Mouse (Mus musculus) left cerebral cortex, adult 2 months (tissue): ENCODE data around the gene Pgm1. TPM values are rescaled to one million over a fixed set of nuclear protein-coding genes. Genes with fewer than 3 reads are reported as not detected.

Experiments
- DNase-seq, 2 experiments: peaks; one replicate each; pipeline ENCODE4 v3.0.0; 2021 to 2022; ENCODE audit warnings: low spot score in 2 of 2, mixed read lengths in 1 of 2; ENCODE audit errors: extremely low spot score in 1 of 2
- H3K27ac ChIP-seq: fragments of 200-600 bp; 2 replicates; pipeline ENCODE4 v1.8.1; 2022
- H3K4me3 ChIP-seq: fragments of 200-600 bp; 2 replicates; pipeline ENCODE4 v1.8.1; 2022
- CTCF ChIP-seq: fragments of 200-600 bp; IDR thresholded peaks from 2 replicates; pipeline ENCODE4 v1.8.1; 2022; ENCODE audit warnings: antibody characterized with exemption, mild to moderate bottlenecking, moderate library complexity
- intact Hi-C: fragments of 180-260 bp; cut with DNase I; formaldehyde crosslinking; loops from one replicate; pipeline ENCODE4 v1.15.1; 2025
- total RNA-seq, 2 experiments: library from RNA; stranded (reverse); gene quantifications; 2 replicates each; pipeline ENCODE4 v1.2.3; 2021

Pgm1 gene
- total RNA-seq, 2 experiments from 2014 or later, result 50.6 to 52.2 TPM

- H3K27ac ChIP-seq, result no peak overlapping the region
- intact Hi-C loops, result loop anchor here (1.0 kb wide), 2 partner anchors 379 to 510 kb away; no protein-coding TSS in a partner anchor
- peak; percentile 64 to 78 for DNase-seq
- peak; percentile 92 for TF ChIP-seq CTCF
- no peak overlapping the region for H3K4me3 ChIP-seq
These were observed 99.4 kb downstream of the Pgm1 start for GRCm38 (mm10) chr4:100028641-100029040.

GRCm38 (mm10) chr4:100031270-100031669 lies 102.1 kb downstream of the Pgm1 start:
- Histone ChIP-seq H3K4me3 (no peak overlapping the region), H3K27ac (no peak overlapping the region)
- no peak for TF ChIP-seq CTCF
- DNase-seq, result peak in 1 of 2 experiments; percentile 5
- intact Hi-C loops, result no loop called here

GRCm38 (mm10) chr4:100032608-100033007 lies 103.4 kb downstream of the Pgm1 start:
- intact Hi-C loops, result no loop called here
- Histone ChIP-seq H3K4me3 (no peak overlapping the region), H3K27ac (no peak overlapping the region)
- peak; percentile 1 to 2 for DNase-seq
- no peak for TF ChIP-seq CTCF

GRCm38 (mm10) chr4:100033944-100034343 lies 104.7 kb downstream of the Pgm1 start:
- no peak overlapping the region for H3K4me3 ChIP-seq
- TF ChIP-seq CTCF, result no peak
- peak in 1 of 2 experiments; percentile 2 for DNase-seq
- intact Hi-C loops, result no loop called here
- H3K27ac ChIP-seq, result no peak overlapping the region

GRCm38 (mm10) chr4:100034971-100035370 lies 105.8 kb downstream of the Pgm1 start:
- intact Hi-C loops, result no loop called here
- TF ChIP-seq CTCF, result no peak

GRCm38 (mm10) chr4:100035919-100036554 lies 106.8 kb downstream of the Pgm1 start:
- DNase-seq, result peak; percentile 3 to 7
- Histone ChIP-seq H3K4me3 (no peak overlapping the region), H3K27ac (no peak overlapping the region)
- TF ChIP-seq CTCF, result no peak
- intact Hi-C loops, result no loop called here

More at GRCm38 (mm10) chr4:100034971-100035370, 105.8 kb downstream of the Pgm1 start:
- H3K4me3 ChIP-seq, result no peak overlapping the region
- no peak overlapping the region for H3K27ac ChIP-seq
- peak; percentile 1 to 3 for DNase-seq

Other genes starting within 250 kb of the Pgm1 start
- gene Alg6, start 213.8 kb upstream of the Pgm1 start, total RNA-seq, result 10 to 100 TPM; 11.5 to 11.7 TPM
- gene Efcab7, start 100.2 kb upstream of the Pgm1 start, total RNA-seq, result 1 to 10 TPM; 4.7 to 5.7 TPM
- gene Itgb3bp, start 399 bp downstream of the Pgm1 start, total RNA-seq, result 1 to 10 TPM; 4.1 to 4.8 TPM
- under 1 TPM; 0.72 to 0.86 TPM for gene Ror1, start 166.4 kb downstream of the Pgm1 start, total RNA-seq